Mouse (Mus musculus) telencephalon, adult 2 months (tissue): ENCODE data around the gene Megf11.

Experiments
- DNase-seq: peaks from one replicate; pipeline ENCODE4 v3.0.0-alpha.2; 2011; ENCODE audit warnings: low read depth, low spot score

The Megf11 gene

GRCm38 (mm10) chr9:64557846-64558530 lies 172.6 kb downstream of the Megf11 start:
- no peak for DNase-seq

- no peak for DNase-seq
Observed at GRCm38 (mm10) chr9:64564315-64564767, 178.9 kb downstream of the Megf11 start.

- DNase-seq = no peak
Observed at GRCm38 (mm10) chr9:64565915-64566314, 180.5 kb downstream of the Megf11 start.

- DNase-seq = no peak
Observed at GRCm38 (mm10) chr9:64566376-64566775, 180.9 kb downstream of the Megf11 start.

GRCm38 (mm10) chr9:64567482-64567881 lies 182.1 kb downstream of the Megf11 start:
- no peak for DNase-seq

GRCm38 (mm10) chr9:64568467-64569260 lies 183.2 kb downstream of the Megf11 start:
- no peak for DNase-seq

- DNase-seq = no peak
Observed at GRCm38 (mm10) chr9:64570448-64570847, 185.0 kb downstream of the Megf11 start.

GRCm38 (mm10) chr9:64571091-64571490 lies 185.7 kb downstream of the Megf11 start:
- no peak for DNase-seq

- no peak for DNase-seq
Observed at GRCm38 (mm10) chr9:64572629-64573190, 187.3 kb downstream of the Megf11 start.

- no peak for DNase-seq
Observed at GRCm38 (mm10) chr9:64575658-64576057, 190.2 kb downstream of the Megf11 start.

GRCm38 (mm10) chr9:64576143-64576878 lies 190.9 kb downstream of the Megf11 start:
- DNase-seq = no peak

GRCm38 (mm10) chr9:64577156-64577555 lies 191.7 kb downstream of the Megf11 start:
- DNase-seq = no peak

- no peak for DNase-seq
Observed at GRCm38 (mm10) chr9:64578014-64578413, 192.6 kb downstream of the Megf11 start.

- DNase-seq = no peak
Observed at GRCm38 (mm10) chr9:64579306-64579705, 193.9 kb downstream of the Megf11 start.

GRCm38 (mm10) chr9:64586292-64586691 lies 200.9 kb downstream of the Megf11 start:
- DNase-seq = no peak

GRCm38 (mm10) chr9:64587991-64588390 lies 202.6 kb downstream of the Megf11 start:
- DNase-seq = no peak

GRCm38 (mm10) chr9:64590634-64591041 lies 205.2 kb downstream of the Megf11 start:
- DNase-seq = no peak

GRCm38 (mm10) chr9:64591436-64591835 lies 206.0 kb downstream of the Megf11 start:
- DNase-seq = no peak

GRCm38 (mm10) chr9:64594442-64594841 lies 209.0 kb downstream of the Megf11 start:
- DNase-seq = no peak

- DNase-seq = no peak
Observed at GRCm38 (mm10) chr9:64598427-64598826, 213.0 kb downstream of the Megf11 start.

- no peak for DNase-seq
Observed at GRCm38 (mm10) chr9:64600731-64601130, 215.3 kb downstream of the Megf11 start.

GRCm38 (mm10) chr9:64602895-64603294 lies 217.5 kb downstream of the Megf11 start:
- no peak for DNase-seq
